Comparison of ENCODE assay signal across 16 mouse cellular contexts in genomic region chr5:35989986-35990735, GRCm38 (mm10).
DNase-seq lines count a peak whose midpoint lies in the region; ATAC-seq lines count a peak whose summit lies in the region.
"Had no signal": no experiment of that assay in that cellular context is flagged by ENCODE, and none has a peak within 500 bp of the region (broad histone marks: within the 10 kb centered on the region; RNA-seq: fewer than 3 reads in every experiment).

No protein-coding gene starts in this region.

- peak; percentile 51; the same call in 1 of the 2 replicates for ATAC-seq in cerebellum, adult (ENCODE audit: insufficient number of reproducible peaks, low FRiP score, low TSS enrichment)
- no peak for ATAC-seq in kidney, embryonic 15.5 days (replicated peaks; ENCODE audit: low FRiP score)
- no peak for ATAC-seq in forebrain, embryonic 14.5 days
- ATAC-seq: liver, embryonic 12.5 days; midbrain, embryonic 15.5 days; Patski had no signal

- peaks cover 19% of the 10 kb centered on the region for H3K4me1 ChIP-seq in kidney, embryonic 15.5 days
- H3K4me1 ChIP-seq in forebrain, embryonic 14.5 days (ENCODE audit: control insufficient read depth, insufficient read depth, low read length), result no peaks in the 10 kb centered on the region
- H3K4me1 ChIP-seq: embryonic facial prominence, embryonic 12.5 days; liver, embryonic 12.5 days; lung, embryonic 15.5 days; midbrain, embryonic 15.5 days had no signal

- H3K4me2 ChIP-seq in kidney, embryonic 15.5 days, result no peak overlapping the region
- H3K4me2 ChIP-seq in forebrain, embryonic 14.5 days (ENCODE audit: low read length), result no peak overlapping the region
- H3K4me2 ChIP-seq: embryonic facial prominence, embryonic 12.5 days; liver, embryonic 12.5 days; lung, embryonic 15.5 days; midbrain, embryonic 15.5 days had no signal

- peaks cover 89% of the 10 kb centered on the region for H3K36me3 ChIP-seq in kidney, embryonic 15.5 days
- peaks cover 70% of the 10 kb centered on the region for H3K36me3 ChIP-seq in forebrain, embryonic 14.5 days (ENCODE audit: control insufficient read depth, insufficient read depth, low read length)
- H3K36me3 ChIP-seq: liver, embryonic 12.5 days had no signal

- no peak for DNase-seq in cerebellum, postnatal 4 days (ENCODE audit: low spot score in 2 of 2)
- DNase-seq in kidney, postnatal 10 days, result no peak
- peak; percentile 50 to 71 for DNase-seq in cerebellum, adult 18-20 months
- DNase-seq in cerebellum, postnatal 36 days, result peak; percentile 58 to 67
- DNase-seq in forebrain, embryonic 14.5 days (ENCODE audit: low spot score), result no peak
- no peak for DNase-seq in lung, adult 18-20 months
- DNase-seq: gastrocnemius, postnatal 14 days; kidney, adult 8-10 months; layer of hippocampus, postnatal 36 days had no signal

- peak overlapping the region; percentile 56 for H3K27ac ChIP-seq in kidney, embryonic 15.5 days
- H3K27ac ChIP-seq in forebrain, embryonic 14.5 days (ENCODE audit: low read depth, low read length), result no peak overlapping the region
- H3K27ac ChIP-seq: embryonic facial prominence, embryonic 12.5 days; liver, embryonic 12.5 days; lung, embryonic 15.5 days; midbrain, embryonic 15.5 days had no signal

- H3K9ac ChIP-seq in kidney, embryonic 15.5 days, result no peak overlapping the region
- no peak overlapping the region for H3K9ac ChIP-seq in forebrain, embryonic 14.5 days (ENCODE audit: low read length)
- H3K9ac ChIP-seq: embryonic facial prominence, embryonic 12.5 days; liver, embryonic 12.5 days; lung, embryonic 15.5 days; midbrain, embryonic 15.5 days had no signal

- WGBS in kidney, embryonic 15.5 days, result 84% methylated on average over 11 of the region's 11 CpGs
- 77% methylated on average over 11 of the region's 11 CpGs for WGBS in forebrain, embryonic 14.5 days

- no peaks in the 10 kb centered on the region for H3K9me3 ChIP-seq in kidney, embryonic 15.5 days (replicated peaks)
- H3K9me3 ChIP-seq in forebrain, embryonic 14.5 days (replicated peaks; ENCODE audit: control insufficient read depth, low read length), result no peaks in the 10 kb centered on the region
- H3K9me3 ChIP-seq: embryonic facial prominence, embryonic 12.5 days; liver, embryonic 12.5 days; lung, embryonic 15.5 days; midbrain, embryonic 15.5 days had no signal

- H3K27me3 ChIP-seq in kidney, embryonic 15.5 days, result no peaks in the 10 kb centered on the region
- no peaks in the 10 kb centered on the region for H3K27me3 ChIP-seq in forebrain, embryonic 14.5 days (replicated peaks; ENCODE audit: control insufficient read depth, insufficient read depth, low read length)
- H3K27me3 ChIP-seq: embryonic facial prominence, embryonic 12.5 days; liver, embryonic 12.5 days; lung, embryonic 15.5 days; midbrain, embryonic 15.5 days; Patski had no signal

- no peak overlapping the region for H3K4me3 ChIP-seq in kidney, embryonic 15.5 days (replicated peaks)
- H3K4me3 ChIP-seq in forebrain, embryonic 14.5 days (ENCODE audit: low read depth, low read length), result no peak overlapping the region
- H3K4me3 ChIP-seq: embryonic facial prominence, embryonic 12.5 days; liver, embryonic 12.5 days; lung, embryonic 15.5 days; midbrain, embryonic 15.5 days had no signal

Comparison
In these comparisons a context has a peak if more than half of its experiments do, and no peak if none do; other contexts are left out.
1. DNase-seq: peak in cerebellum, adult 18-20 months (2 of 2) and cerebellum, postnatal 36 days (2 of 2); none in cerebellum, postnatal 4 days (0 of 2), kidney, postnatal 10 days (single experiment), forebrain, embryonic 14.5 days (single experiment) and lung, adult 18-20 months (0 of 2).